Mouse (Mus musculus) intestine, postnatal 0 days (tissue): Measurements from ENCODE around the gene Tnfsf15. TPM values are rescaled to one million over a fixed set of nuclear protein-coding genes. Genes with fewer than 3 reads are reported as not detected.
A peak's percentile ranks its signal among the peaks of the same experiment; 100 is the strongest.

Experiments
- ATAC-seq: fragments of 200-750 bp; cut with Nextera tagmentation; 2 replicates; pipeline ENCODE4 v1.8.0; 2017; ENCODE audit warnings: mild to moderate bottlenecking, moderate TSS enrichment, moderate library complexity
- H3K27ac ChIP-seq: fragments of 300-500 bp; sonication (generic); 2 replicates; pipeline ENCODE4 v1.5.1; 2014; ENCODE audit warnings: mild to moderate bottlenecking, low read depth, low read length, moderate library complexity
- H3K27me3 ChIP-seq: fragments of 300-500 bp; sonication (generic); replicated peaks from 2 replicates; pipeline ENCODE4 v1.6.1; 2014; ENCODE audit warnings: low read length, mixed read lengths; ENCODE audit not compliant: control insufficient read depth, insufficient read depth
- H3K36me3 ChIP-seq: fragments of 300-500 bp; sonication (generic); 2 replicates; pipeline ENCODE4 v1.6.1; 2014; ENCODE audit warnings: mild to moderate bottlenecking, moderate library complexity; ENCODE audit not compliant: control insufficient read depth, insufficient read depth
- H3K4me1 ChIP-seq: fragments of 300-500 bp; sonication (generic); replicated peaks from 2 replicates; pipeline ENCODE4 v1.6.1; 2014; ENCODE audit warnings: antibody characterized with exemption, low read length, mixed read lengths; ENCODE audit not compliant: control insufficient read depth, insufficient read depth
- H3K4me2 ChIP-seq: fragments of 300-500 bp; sonication (generic); replicated peaks from 2 replicates; pipeline ENCODE4 v1.6.1; 2014; ENCODE audit warnings: low read depth, mild to moderate bottlenecking, moderate library complexity
- H3K4me3 ChIP-seq: fragments of 300-500 bp; sonication (generic); 2 replicates; pipeline ENCODE4 v1.5.1; 2014; ENCODE audit warnings: low read depth, low read length
- H3K9ac ChIP-seq: fragments of 300-500 bp; sonication (generic); 2 replicates; pipeline ENCODE4 v1.6.1; 2014; ENCODE audit warnings: mild to moderate bottlenecking, low read depth, low read length
- H3K9me3 ChIP-seq: fragments of 300-500 bp; sonication (generic); 2 replicates; pipeline ENCODE4 v1.6.1; 2016; ENCODE audit warnings: mixed run types; ENCODE audit not compliant: control insufficient read depth
- CTCF ChIP-seq: sonication (generic); IDR thresholded peaks from 2 replicates; pipeline ENCODE4 v1.5.1; 2016; ENCODE audit warnings: low read depth, mild to moderate bottlenecking, control low read depth, antibody characterized with exemption, moderate library complexity
- WGBS: fragments of 180-500 bp; shearing (Covaris S2); extraction: QIAGEN DNeasy Blood & Tissue Kit; methylation state at CpG from one replicate; pipeline ENCODE4 v1.1.7; 2014; 5-methylcytosine and 5-hydroxymethylcytosine counted together
- polyA plus RNA-seq: library from polyadenylated mRNA; unstranded; fragments of >200 nt; fragmentation: Nextera tagmentation; extraction: Ambion mirVana; gene quantifications from 2 replicates; pipeline ENCODE4 v1.2.1, GENCODE M21; 2015

Tnfsf15 gene
- polyA plus RNA-seq, 1 experiment from 2014 or later = 0.09 TPM

- no peaks in the 10 kb centered on the region for H3K36me3 ChIP-seq
- H3K4me3 ChIP-seq = no peak overlapping the region
- no peaks in the 10 kb centered on the region for H3K4me1 ChIP-seq
- H3K9ac ChIP-seq = no peak overlapping the region
- no peak for TF ChIP-seq CTCF
- no peaks in the 10 kb centered on the region for H3K27me3 ChIP-seq
- 47% methylated on average over 3 of the region's 3 CpGs for WGBS
- no peak for ATAC-seq
- H3K27ac ChIP-seq = no peak overlapping the region
- H3K4me2 ChIP-seq = no peak overlapping the region
- no peaks in the 10 kb centered on the region for H3K9me3 ChIP-seq
Measured at GRCm38 (mm10) chr4:63699749-63700148, 45.2 kb downstream of the Tnfsf15 start.

GRCm38 (mm10) chr4:63696921-63697320 lies 48.0 kb downstream of the Tnfsf15 start:
- Histone ChIP-seq H3K27ac (no peak overlapping the region), H3K9me3 (no peaks in the 10 kb centered on the region), H3K4me3 (no peak overlapping the region), H3K4me2 (no peak overlapping the region), H3K4me1 (no peaks in the 10 kb centered on the region), H3K36me3 (no peaks in the 10 kb centered on the region), H3K9ac (no peak overlapping the region), H3K27me3 (no peaks in the 10 kb centered on the region)
- WGBS = 86% methylated on average over 4 of the region's 4 CpGs
- ATAC-seq = no peak
- no peak for TF ChIP-seq CTCF

- H3K27ac ChIP-seq = no peak overlapping the region
- no peak overlapping the region for H3K9ac ChIP-seq
- ATAC-seq = no peak
- no peak for TF ChIP-seq CTCF
- no peaks in the 10 kb centered on the region for H3K27me3 ChIP-seq
- H3K9me3 ChIP-seq = no peaks in the 10 kb centered on the region
- H3K4me1 ChIP-seq = no peaks in the 10 kb centered on the region
- H3K36me3 ChIP-seq = no peaks in the 10 kb centered on the region
- no peak overlapping the region for H3K4me3 ChIP-seq
- H3K4me2 ChIP-seq = no peak overlapping the region
Measured at GRCm38 (mm10) chr4:63692351-63692750, 52.6 kb downstream of the Tnfsf15 start.

- no peak for TF ChIP-seq CTCF
- no peak for ATAC-seq
Measured at GRCm38 (mm10) chr4:63687429-63687828, 57.5 kb downstream of the Tnfsf15 start.

GRCm38 (mm10) chr4:63686157-63686556 lies 58.8 kb downstream of the Tnfsf15 start:
- TF ChIP-seq CTCF = peak; percentile 85
- H3K27ac ChIP-seq = no peak overlapping the region
- no peaks in the 10 kb centered on the region for H3K9me3 ChIP-seq
- no peak overlapping the region for H3K4me3 ChIP-seq
- H3K4me1 ChIP-seq = 0 out of 2 replicates have a peak, but pooled peaks cover 12% of the 10 kb centered on the region
- ATAC-seq = no peak
- no peak overlapping the region for H3K4me2 ChIP-seq
- no peaks in the 10 kb centered on the region for H3K27me3 ChIP-seq
- no peak overlapping the region for H3K9ac ChIP-seq
- no peaks in the 10 kb centered on the region for H3K36me3 ChIP-seq

More at GRCm38 (mm10) chr4:63687429-63687828, 57.5 kb downstream of the Tnfsf15 start:
- Histone ChIP-seq H3K27ac (no peak overlapping the region), H3K27me3 (no peaks in the 10 kb centered on the region), H3K4me1 (0 out of 2 replicates have a peak, but pooled peaks cover 12% of the 10 kb centered on the region), H3K9ac (no peak overlapping the region), H3K36me3 (no peaks in the 10 kb centered on the region), H3K4me2 (no peak overlapping the region), H3K4me3 (no peak overlapping the region), H3K9me3 (no peaks in the 10 kb centered on the region)
- WGBS = 58% methylated on average over 8 of the region's 8 CpGs

GRCm38 (mm10) chr4:63685253-63685525 lies 59.7 kb downstream of the Tnfsf15 start:
- Histone ChIP-seq H3K27me3 (no peaks in the 10 kb centered on the region), H3K4me3 (no peak overlapping the region), H3K9me3 (no peaks in the 10 kb centered on the region)

More at GRCm38 (mm10) chr4:63685253-63685525, 59.7 kb downstream of the Tnfsf15 start:
- Histone ChIP-seq H3K36me3 (no peaks in the 10 kb centered on the region), H3K27ac (no peak overlapping the region), H3K9ac (no peak overlapping the region), H3K4me2 (no peak overlapping the region), H3K4me1 (0 out of 2 replicates have a peak, but pooled peaks cover 12% of the 10 kb centered on the region)
- WGBS = 61% methylated on average over 4 of the region's 4 CpGs
- TF ChIP-seq CTCF = no peak
- ATAC-seq = no peak
